Mouse (Mus musculus) kidney, postnatal 10 days (tissue): ENCODE measurements around the gene Ccdc187.
A peak's percentile ranks its signal among the peaks of the same experiment; 100 is the strongest.

Experiments
- DNase-seq: peaks from one replicate; pipeline ENCODE4 v3.0.0; 2021; ENCODE audit warnings: mixed read lengths

The Ccdc187 gene

GRCm38 (mm10) chr2:26315925-26316311, 21.6 kb upstream of the Ccdc187 start:
- peak; percentile 77 for DNase-seq

- DNase-seq: peak; percentile 95
Measured at GRCm38 (mm10) chr2:26315072-26315924, 20.9 kb upstream of the Ccdc187 start, which contains the start of gene Gpsm1. Gene Gpsm1 (plus strand): TSS chr2:26315515.

- DNase-seq: peak; percentile 78
Measured at GRCm38 (mm10) chr2:26314281-26315071, 20.1 kb upstream of the Ccdc187 start.

- no peak for DNase-seq
Measured at GRCm38 (mm10) chr2:26313394-26313793, 19.0 kb upstream of the Ccdc187 start.

GRCm38 (mm10) chr2:26312812-26313211, 18.5 kb upstream of the Ccdc187 start:
- no peak for DNase-seq

- DNase-seq: no peak
Measured at GRCm38 (mm10) chr2:26311936-26312335, 17.6 kb upstream of the Ccdc187 start.

GRCm38 (mm10) chr2:26309739-26310138, 15.4 kb upstream of the Ccdc187 start:
- peak; percentile 73 for DNase-seq

- no peak for DNase-seq
Measured at GRCm38 (mm10) chr2:26306702-26307101, 12.3 kb upstream of the Ccdc187 start.

- DNase-seq: no peak
Measured at GRCm38 (mm10) chr2:26305555-26305954, 11.2 kb upstream of the Ccdc187 start.

- DNase-seq: no peak
Measured at GRCm38 (mm10) chr2:26304711-26305110, 10.4 kb upstream of the Ccdc187 start.

GRCm38 (mm10) chr2:26302005-26302503, 7.7 kb upstream of the Ccdc187 start:
- DNase-seq: no peak

- peak; percentile 94 for DNase-seq
Measured at GRCm38 (mm10) chr2:26300808-26301174, 6.4 kb upstream of the Ccdc187 start.

GRCm38 (mm10) chr2:26300161-26300807, 5.9 kb upstream of the Ccdc187 start:
- DNase-seq: no peak

GRCm38 (mm10) chr2:26299336-26299735, 5.0 kb upstream of the Ccdc187 start:
- DNase-seq: no peak

GRCm38 (mm10) chr2:26298856-26299230, 4.5 kb upstream of the Ccdc187 start:
- DNase-seq: no peak

GRCm38 (mm10) chr2:26298208-26298855, 4.0 kb upstream of the Ccdc187 start:
- no peak for DNase-seq

- no peak for DNase-seq
Measured at GRCm38 (mm10) chr2:26296606-26297195, 2.3 kb upstream of the Ccdc187 start.

GRCm38 (mm10) chr2:26290133-26290532, 4.2 kb downstream of the Ccdc187 start:
- no peak for DNase-seq

GRCm38 (mm10) chr2:26286391-26286790, 8.0 kb downstream of the Ccdc187 start:
- no peak for DNase-seq

GRCm38 (mm10) chr2:26285804-26286203, 8.6 kb downstream of the Ccdc187 start:
- peak; percentile 49 for DNase-seq

GRCm38 (mm10) chr2:26280594-26280993, 13.8 kb downstream of the Ccdc187 start:
- DNase-seq: no peak

- no peak for DNase-seq
Measured at GRCm38 (mm10) chr2:26279712-26280111, 14.6 kb downstream of the Ccdc187 start.
